Mouse (Mus musculus) stomach, embryonic 15.5 days (tissue): ENCODE measurements at regions not wholly inside any gene's neighbourhood (a gene's known extent, or its start where the extent isn't known, plus 50 kb on each side); places are given as distances from the start of the nearest gene placed in this dataset.

Experiments used
- ATAC-seq: fragments of 200-750 bp; cut with Nextera tagmentation; 2 replicates; pipeline ENCODE4 v1.8.0; 2017; ENCODE audit warnings: low read depth, moderate number of reproducible peaks, moderate TSS enrichment; ENCODE audit not compliant: insufficient read depth, low FRiP score
- H3K27ac ChIP-seq: fragments of 300-500 bp; sonication (generic); 2 replicates; pipeline ENCODE4 v1.5.1; 2015; ENCODE audit warnings: mild to moderate bottlenecking, inconsistent platforms
- H3K27me3 ChIP-seq: fragments of 300-500 bp; sonication (generic); replicated peaks from 2 replicates; pipeline ENCODE4 v1.6.1; 2015; ENCODE audit warnings: inconsistent platforms
- H3K36me3 ChIP-seq: fragments of 300-500 bp; sonication (generic); 2 replicates; pipeline ENCODE4 v1.6.1; 2015; ENCODE audit warnings: inconsistent platforms
- H3K4me1 ChIP-seq: fragments of 300-500 bp; sonication (generic); 2 replicates; pipeline ENCODE4 v1.6.1; 2015; ENCODE audit warnings: inconsistent platforms
- H3K4me2 ChIP-seq: fragments of 300-500 bp; sonication (generic); 2 replicates; pipeline ENCODE4 v1.6.1; 2015; ENCODE audit warnings: mild to moderate bottlenecking, inconsistent platforms
- H3K4me3 ChIP-seq: fragments of 300-500 bp; sonication (generic); replicated peaks from 2 replicates; pipeline ENCODE4 v1.5.1; 2015; ENCODE audit warnings: inconsistent platforms
- H3K9ac ChIP-seq: fragments of 300-500 bp; sonication (generic); 2 replicates; pipeline ENCODE4 v1.6.1; 2015; ENCODE audit warnings: inconsistent platforms
- H3K9me3 ChIP-seq: fragments of 300-500 bp; sonication (generic); 2 replicates; pipeline ENCODE4 v1.6.1; 2016; ENCODE audit warnings: inconsistent platforms
- WGBS: fragments of 180-500 bp; shearing (Covaris S2); methylation state at CpG from one replicate; pipeline ENCODE4 v1.1.7; 2015; 5-methylcytosine and 5-hydroxymethylcytosine counted together

DNA sequence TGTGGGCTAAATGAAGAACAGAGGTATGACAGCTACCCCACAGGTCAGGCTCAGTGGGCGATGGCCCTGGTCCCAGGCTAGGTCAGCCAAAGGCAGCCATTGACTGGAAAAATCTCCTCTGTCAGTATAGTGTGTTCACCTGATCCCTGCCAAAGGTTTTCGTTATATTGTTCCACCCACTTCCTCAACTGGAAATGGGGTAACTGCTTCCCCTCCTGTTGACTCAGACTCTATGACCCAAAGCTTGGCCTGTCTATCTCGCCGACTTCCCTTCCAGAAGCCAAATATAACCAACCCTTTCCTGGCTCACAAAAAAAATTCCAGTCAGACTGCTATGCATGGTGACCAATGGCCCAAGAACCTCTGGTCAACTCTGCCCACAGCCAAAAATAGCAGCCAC is 437.0 kb upstream of the Smim15 start:
- no peak overlapping the region for H3K4me2 ChIP-seq
- no peak overlapping the region for H3K9ac ChIP-seq
- no peaks in the 10 kb centered on the region for H3K27me3 ChIP-seq
- no peak for ATAC-seq
- no peak overlapping the region for H3K4me3 ChIP-seq
- no peaks in the 10 kb centered on the region for H3K4me1 ChIP-seq
- no peaks in the 10 kb centered on the region for H3K36me3 ChIP-seq
- H3K9me3 ChIP-seq: no peaks in the 10 kb centered on the region
- 76% methylated on average over 4 of the region's 4 CpGs for WGBS
- no peak overlapping the region for H3K27ac ChIP-seq

- H3K4me3 ChIP-seq: no peak overlapping the region
- H3K9ac ChIP-seq: no peak overlapping the region
- no peak overlapping the region for H3K27ac ChIP-seq
- H3K36me3 ChIP-seq: no peaks in the 10 kb centered on the region
- WGBS: 79% methylated on average over 5 of the region's 5 CpGs
- no peak for ATAC-seq
- H3K9me3 ChIP-seq: no peaks in the 10 kb centered on the region
- no peaks in the 10 kb centered on the region for H3K4me1 ChIP-seq
- H3K4me2 ChIP-seq: no peak overlapping the region
- H3K27me3 ChIP-seq: no peaks in the 10 kb centered on the region
These were observed 442.1 kb upstream of the Smim15 start for GRCm38 (mm10) chr13:107602149-107602548.

DNA sequence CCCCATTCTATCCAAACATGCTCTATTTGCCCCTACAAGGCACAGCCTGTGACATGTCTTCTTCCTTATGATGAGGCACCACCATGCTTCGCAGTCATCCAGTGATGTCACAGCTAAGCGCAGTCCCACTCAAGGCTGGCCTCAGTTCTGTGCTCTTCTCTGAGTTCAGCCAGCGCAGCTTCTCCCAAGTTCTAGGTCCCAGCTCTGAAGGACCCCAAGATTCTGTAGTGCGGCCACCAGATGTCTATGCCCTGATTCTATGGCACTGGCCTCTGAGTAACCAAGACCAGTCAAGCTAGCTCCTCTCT is 443.2 kb upstream of the Smim15 start:
- no peaks in the 10 kb centered on the region for H3K36me3 ChIP-seq
- H3K9me3 ChIP-seq: no peaks in the 10 kb centered on the region
- H3K4me2 ChIP-seq: no peak overlapping the region
- H3K27ac ChIP-seq: no peak overlapping the region
- H3K9ac ChIP-seq: no peak overlapping the region
- ATAC-seq: no peak
- H3K27me3 ChIP-seq: no peaks in the 10 kb centered on the region
- H3K4me3 ChIP-seq: no peak overlapping the region
- WGBS: 84% methylated on average over 4 of the region's 4 CpGs
- H3K4me1 ChIP-seq: no peaks in the 10 kb centered on the region

DNA sequence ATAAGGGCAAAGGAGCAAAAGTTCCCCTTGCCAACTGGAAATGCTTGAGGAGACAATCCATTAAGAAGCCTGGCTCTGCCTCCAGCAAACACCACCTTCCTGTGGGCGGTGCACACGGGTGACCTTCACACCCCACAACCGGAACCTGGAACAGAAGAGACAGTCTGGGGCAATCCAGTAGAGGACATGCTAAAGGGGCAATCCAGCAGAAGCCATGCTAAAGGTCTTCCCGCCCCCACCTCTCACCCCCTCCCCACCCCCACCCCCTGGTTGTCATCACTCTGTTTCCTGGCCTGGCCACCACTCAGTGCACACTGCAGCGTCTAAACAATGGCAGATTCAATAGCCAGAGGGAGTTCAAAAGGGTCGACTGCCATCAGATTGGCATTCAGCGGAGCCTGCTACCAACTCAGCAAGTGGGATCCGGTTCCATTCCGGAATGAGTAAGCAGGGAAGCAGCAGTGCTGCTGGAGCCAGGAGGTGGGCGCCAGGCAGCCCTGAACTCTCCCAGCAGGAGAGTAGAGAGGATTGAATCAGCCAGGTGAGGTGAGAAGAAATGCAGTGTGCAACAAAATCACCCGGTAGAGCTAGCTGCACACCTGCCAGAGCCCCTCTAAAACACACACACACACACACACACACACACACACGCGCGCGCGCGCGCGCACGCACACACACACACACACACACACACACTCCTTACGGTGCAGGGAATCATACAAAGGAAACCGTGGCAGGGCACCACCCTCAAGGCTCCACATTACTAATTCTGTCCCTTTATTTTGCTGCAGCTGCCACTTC is 443.7 kb upstream of the Smim15 start:
- H3K4me1 ChIP-seq: no peaks in the 10 kb centered on the region
- WGBS: 24% methylated on average over 22 of the region's 22 CpGs
- no peaks in the 10 kb centered on the region for H3K36me3 ChIP-seq
- H3K27ac ChIP-seq: no peak overlapping the region
- H3K9ac ChIP-seq: no peak overlapping the region
- H3K4me2 ChIP-seq: peak overlapping the region; percentile 46
- H3K9me3 ChIP-seq: no peaks in the 10 kb centered on the region
- ATAC-seq: peak; percentile 76; the same call in 1 of the 2 replicates
- no peak overlapping the region for H3K4me3 ChIP-seq
- H3K27me3 ChIP-seq: no peaks in the 10 kb centered on the region

DNA sequence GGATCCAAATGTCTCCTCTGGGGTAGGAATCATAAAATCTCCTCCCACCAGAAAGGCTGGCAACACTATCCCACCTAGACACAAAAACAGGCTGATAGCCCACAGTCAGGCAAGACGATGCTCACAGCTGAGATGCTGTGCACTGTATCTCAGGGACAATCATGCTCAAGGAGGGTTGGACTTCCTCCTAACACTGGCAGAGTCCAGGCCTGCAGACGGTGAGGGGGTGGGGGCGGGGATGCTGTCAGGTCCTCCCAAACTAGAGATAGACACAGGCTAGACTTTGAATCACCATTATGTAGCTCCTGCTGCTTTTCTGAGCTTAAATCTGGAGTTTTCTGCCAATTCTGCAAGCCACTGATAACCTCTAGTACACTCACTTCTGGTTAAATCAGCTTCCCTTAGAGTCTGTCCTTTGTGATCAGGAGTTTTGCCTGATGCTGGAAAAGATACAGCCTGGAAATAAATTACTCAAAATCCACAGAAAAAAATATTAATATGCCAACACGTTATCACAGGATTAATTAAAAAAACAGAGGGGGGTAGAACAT is 445.1 kb upstream of the Smim15 start:
- H3K4me2 ChIP-seq: no peak overlapping the region
- H3K27ac ChIP-seq: no peak overlapping the region
- H3K9ac ChIP-seq: no peak overlapping the region
- no peak overlapping the region for H3K4me3 ChIP-seq
- H3K4me1 ChIP-seq: no peaks in the 10 kb centered on the region
- H3K36me3 ChIP-seq: no peaks in the 10 kb centered on the region
- no peaks in the 10 kb centered on the region for H3K9me3 ChIP-seq
- ATAC-seq: no peak; the same call in 1 of the 2 replicates
- no peaks in the 10 kb centered on the region for H3K27me3 ChIP-seq
- WGBS: 45% methylated on average over 4 of the region's 4 CpGs

DNA sequence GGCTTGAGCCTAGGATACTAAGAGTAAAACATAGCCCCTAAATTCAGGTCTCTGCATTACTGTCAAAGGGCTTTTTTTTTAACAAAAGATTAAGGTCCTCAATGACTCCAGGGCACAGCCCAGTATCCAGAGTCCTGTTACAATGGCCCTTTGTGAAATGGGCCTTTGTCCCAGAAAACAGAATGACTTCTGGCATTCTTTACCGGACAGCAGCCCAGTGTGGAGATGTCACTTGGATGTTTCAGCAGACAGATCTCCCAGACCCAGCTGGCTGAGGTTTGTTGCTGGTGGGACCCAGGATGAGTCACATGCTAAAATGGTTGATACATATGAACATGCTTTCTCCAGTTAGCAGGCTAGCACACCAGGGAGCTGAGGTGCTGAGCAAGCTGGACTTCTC is 445.9 kb upstream of the Smim15 start:
- Histone ChIP-seq H3K27ac (no peak overlapping the region), H3K4me3 (no peak overlapping the region), H3K4me1 (no peaks in the 10 kb centered on the region), H3K9ac (no peak overlapping the region), H3K36me3 (no peaks in the 10 kb centered on the region), H3K9me3 (no peaks in the 10 kb centered on the region), H3K4me2 (no peak overlapping the region), H3K27me3 (no peaks in the 10 kb centered on the region)
- WGBS: 49% methylated on average over 1 of the region's 1 CpGs
- no peak for ATAC-seq

DNA sequence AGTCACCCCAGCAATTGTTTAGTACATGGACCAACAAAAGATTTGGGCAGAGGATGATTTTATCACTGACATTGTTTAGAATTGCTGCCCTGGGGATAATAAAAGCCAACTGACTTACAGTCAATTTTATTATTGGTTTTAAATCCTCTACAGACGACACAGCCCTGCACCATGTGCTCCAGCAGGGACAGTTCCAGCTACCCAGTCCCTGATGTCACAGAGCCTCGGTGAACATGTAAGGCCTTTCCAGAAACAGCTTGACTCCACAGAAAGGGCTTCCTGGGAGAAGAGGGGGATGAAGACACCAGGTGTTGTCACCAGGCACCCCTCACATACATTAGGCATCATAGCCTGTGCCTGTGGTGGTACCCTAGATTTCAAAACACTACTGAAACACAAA is 447.0 kb upstream of the Smim15 start:
- ATAC-seq: no peak
- no peaks in the 10 kb centered on the region for H3K27me3 ChIP-seq
- no peak overlapping the region for H3K4me3 ChIP-seq
- no peaks in the 10 kb centered on the region for H3K9me3 ChIP-seq
- 67% methylated on average over 2 of the region's 2 CpGs for WGBS
- H3K9ac ChIP-seq: no peak overlapping the region
- H3K27ac ChIP-seq: no peak overlapping the region
- no peaks in the 10 kb centered on the region for H3K4me1 ChIP-seq
- no peaks in the 10 kb centered on the region for H3K36me3 ChIP-seq
- no peak overlapping the region for H3K4me2 ChIP-seq

- no peak overlapping the region for H3K4me2 ChIP-seq
- H3K9me3 ChIP-seq: no peaks in the 10 kb centered on the region
- no peak for ATAC-seq
- no peak overlapping the region for H3K9ac ChIP-seq
- no peaks in the 10 kb centered on the region for H3K4me1 ChIP-seq
- no peak overlapping the region for H3K27ac ChIP-seq
- no peaks in the 10 kb centered on the region for H3K27me3 ChIP-seq
- WGBS: 63% methylated on average over 2 of the region's 2 CpGs
- no peaks in the 10 kb centered on the region for H3K36me3 ChIP-seq
- H3K4me3 ChIP-seq: no peak overlapping the region
These were observed 448.1 kb upstream of the Smim15 start for GRCm38 (mm10) chr13:107596183-107596582.

- ATAC-seq: no peak
- Histone ChIP-seq H3K4me1 (no peaks in the 10 kb centered on the region), H3K36me3 (no peaks in the 10 kb centered on the region), H3K4me2 (no peak overlapping the region), H3K9ac (no peak overlapping the region), H3K9me3 (no peaks in the 10 kb centered on the region), H3K27me3 (no peaks in the 10 kb centered on the region), H3K4me3 (no peak overlapping the region), H3K27ac (no peak overlapping the region)
- WGBS: 49% methylated on average over 9 of the region's 9 CpGs
These were observed 455.7 kb upstream of the Smim15 start for GRCm38 (mm10) chr13:107588399-107589002.

DNA sequence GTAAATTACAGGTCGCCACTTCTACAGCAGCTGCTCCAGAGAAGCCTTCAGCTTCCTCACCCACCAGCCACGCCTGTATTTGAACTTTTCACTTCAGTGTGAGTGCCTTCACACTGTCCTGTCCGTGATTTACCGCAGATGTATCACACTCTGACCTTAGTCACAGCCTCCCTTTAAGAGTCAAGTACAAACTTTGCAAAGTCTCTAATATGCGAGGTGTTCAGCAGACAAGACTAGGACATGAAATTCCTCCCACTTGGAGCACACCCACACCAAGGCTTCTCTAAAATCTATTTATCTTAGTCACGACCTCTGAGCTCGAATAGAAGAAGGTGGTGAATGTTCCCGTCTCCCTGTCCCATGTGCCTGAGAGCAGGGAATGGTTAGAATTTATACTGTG is 456.6 kb upstream of the Smim15 start:
- Histone ChIP-seq H3K4me2 (no peak overlapping the region), H3K4me1 (no peaks in the 10 kb centered on the region), H3K27ac (no peak overlapping the region), H3K9me3 (no peaks in the 10 kb centered on the region), H3K9ac (no peak overlapping the region), H3K27me3 (no peaks in the 10 kb centered on the region), H3K4me3 (no peak overlapping the region), H3K36me3 (no peaks in the 10 kb centered on the region)
- WGBS: 36% methylated on average over 8 of the region's 8 CpGs
- no peak for ATAC-seq

DNA sequence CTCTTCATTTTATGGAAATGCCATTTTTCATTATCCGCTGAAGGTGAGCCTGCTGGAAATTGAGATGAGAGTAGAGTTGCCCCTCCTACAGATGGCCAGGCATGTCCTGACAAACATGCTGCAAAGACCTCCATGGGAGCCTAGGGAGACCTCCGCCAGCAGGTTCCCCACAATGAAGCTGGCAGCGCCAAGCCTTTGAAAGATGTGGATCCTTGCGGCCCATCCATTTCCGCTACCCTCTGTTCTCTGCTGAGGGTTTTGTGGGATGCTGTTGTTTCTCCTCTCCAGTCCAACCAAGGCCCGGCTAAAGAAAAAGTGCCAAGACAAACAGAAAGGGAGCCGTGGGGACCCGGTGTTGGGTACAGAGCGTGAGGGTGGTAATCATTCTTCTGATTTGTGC is 458.3 kb upstream of the Smim15 start:
- H3K9me3 ChIP-seq: no peaks in the 10 kb centered on the region
- no peak overlapping the region for H3K9ac ChIP-seq
- no peak overlapping the region for H3K27ac ChIP-seq
- no peak overlapping the region for H3K4me3 ChIP-seq
- WGBS: 74% methylated on average over 9 of the region's 9 CpGs
- H3K27me3 ChIP-seq: no peaks in the 10 kb centered on the region
- ATAC-seq: no peak
- H3K4me2 ChIP-seq: no peak overlapping the region
- H3K36me3 ChIP-seq: no peaks in the 10 kb centered on the region
- no peaks in the 10 kb centered on the region for H3K4me1 ChIP-seq

DNA sequence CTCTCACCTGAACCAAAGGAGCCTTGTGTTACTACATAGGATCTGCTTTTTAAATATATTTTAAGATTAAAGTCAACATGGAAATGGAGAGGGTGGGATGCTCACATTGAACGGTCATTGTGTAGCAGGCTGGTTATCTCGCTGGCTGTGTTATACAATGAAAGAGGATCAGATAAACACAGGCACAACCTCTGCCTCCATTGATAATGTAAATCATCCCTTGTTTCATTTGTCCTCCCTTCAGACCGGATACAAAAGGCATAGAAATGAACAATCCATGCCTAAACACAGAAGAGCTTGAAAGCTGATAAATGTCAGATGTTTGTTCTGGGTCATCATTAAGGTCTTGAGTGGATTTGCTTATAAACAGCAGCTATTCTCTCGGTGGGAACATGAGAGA is 458.9 kb upstream of the Smim15 start:
- Histone ChIP-seq H3K4me2 (no peak overlapping the region), H3K4me3 (no peak overlapping the region), H3K36me3 (no peaks in the 10 kb centered on the region), H3K27ac (no peak overlapping the region), H3K4me1 (no peaks in the 10 kb centered on the region), H3K9me3 (no peaks in the 10 kb centered on the region), H3K9ac (no peak overlapping the region), H3K27me3 (no peaks in the 10 kb centered on the region)
- 11% methylated on average over 4 of the region's 4 CpGs for WGBS
- ATAC-seq: no peak
